8 mouse cellular contexts compared by ENCODE assay signal in the genomic region with DNA sequence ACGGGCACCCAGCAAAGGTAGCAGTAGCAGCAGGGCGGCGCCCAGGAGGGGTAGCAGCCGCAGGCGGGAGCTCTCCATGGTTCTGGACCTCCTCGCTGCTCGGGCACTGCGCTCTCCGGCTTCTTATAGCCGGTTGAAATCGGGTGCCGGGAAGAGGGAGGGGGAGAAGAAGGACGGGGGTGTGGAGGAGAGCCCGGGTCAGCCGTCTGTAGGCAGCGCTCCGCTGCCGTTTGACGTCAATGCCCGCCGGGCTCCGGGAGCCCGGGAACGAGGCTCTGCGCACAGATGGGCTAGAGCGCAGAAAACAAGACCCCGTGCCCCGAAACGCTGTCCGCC. TPM values are rescaled to one million over a fixed set of nuclear protein-coding genes. Genes with fewer than 3 reads are reported as not detected.
A peak's percentile ranks its signal among the peaks of the same experiment; 100 is the strongest.
DNase-seq lines count a peak whose midpoint lies in the region; ATAC-seq and TF ChIP-seq lines count a peak whose summit lies in the region.

No protein-coding gene starts in this region.

- H3K36me3 ChIP-seq in forebrain, embryonic 13.5 days (ENCODE audit: poor library complexity, severe bottlenecking) = no peaks in the 10 kb centered on the region
- no peaks in the 10 kb centered on the region for H3K36me3 ChIP-seq in hindbrain, embryonic 16.5 days (ENCODE audit: control insufficient read depth, insufficient read depth, low read length)
- H3K36me3 ChIP-seq in lung, embryonic 14.5 days (ENCODE audit: insufficient read depth) = no peaks in the 10 kb centered on the region

- peaks cover 46% of the 10 kb centered on the region for H3K27me3 ChIP-seq in forebrain, embryonic 13.5 days
- H3K27me3 ChIP-seq in hindbrain, embryonic 16.5 days (replicated peaks; ENCODE audit: control insufficient read depth, insufficient read depth, low read length) = peaks cover 20% of the 10 kb centered on the region
- H3K27me3 ChIP-seq in lung, embryonic 14.5 days (ENCODE audit: insufficient read depth, low read length) = peaks cover 32% of the 10 kb centered on the region

- H3K4me1 ChIP-seq in forebrain, embryonic 13.5 days = peaks cover 19% of the 10 kb centered on the region
- H3K4me1 ChIP-seq in hindbrain, embryonic 16.5 days (ENCODE audit: control insufficient read depth, insufficient read depth, low read depth, low read length) = peaks cover 8% of the 10 kb centered on the region
- no peaks in the 10 kb centered on the region for H3K4me1 ChIP-seq in lung, embryonic 14.5 days (ENCODE audit: insufficient read depth)

- H3K9me3 ChIP-seq in forebrain, embryonic 13.5 days (replicated peaks) = no peaks in the 10 kb centered on the region
- H3K9me3 ChIP-seq in hindbrain, embryonic 16.5 days (ENCODE audit: control insufficient read depth, low read length) = no peaks in the 10 kb centered on the region
- no peaks in the 10 kb centered on the region for H3K9me3 ChIP-seq in lung, embryonic 14.5 days (ENCODE audit: low read depth, low read length)

- WGBS in forebrain, embryonic 13.5 days = 2% methylated on average over 30 of the region's 30 CpGs
- under 1% methylated on average over 30 of the region's 30 CpGs for WGBS in hindbrain, embryonic 16.5 days
- 2% methylated on average over 30 of the region's 30 CpGs for WGBS in lung, embryonic 14.5 days

- H3K27ac ChIP-seq in forebrain, embryonic 13.5 days = no peak overlapping the region
- H3K27ac ChIP-seq in hindbrain, embryonic 16.5 days (ENCODE audit: low read depth, low read length) = no peak overlapping the region
- H3K27ac ChIP-seq in lung, embryonic 14.5 days (ENCODE audit: low read depth) = no peak overlapping the region

- H3K4me3 ChIP-seq in forebrain, embryonic 13.5 days = peak overlapping the region; percentile 40
- peak overlapping the region; percentile 39 for H3K4me3 ChIP-seq in hindbrain, embryonic 16.5 days (ENCODE audit: low read length)
- H3K4me3 ChIP-seq in lung, embryonic 14.5 days (ENCODE audit: low read depth, low read length) = no peak overlapping the region; the same call in 1 of the 2 replicates

- peak overlapping the region; percentile 68 for H3K4me2 ChIP-seq in forebrain, embryonic 13.5 days
- H3K4me2 ChIP-seq in hindbrain, embryonic 16.5 days (ENCODE audit: low read length) = peak overlapping the region; percentile 75
- H3K4me2 ChIP-seq in lung, embryonic 14.5 days = peak overlapping the region; percentile 29; the same call in 1 of the 2 replicates

- ATAC-seq in forebrain, embryonic 13.5 days = peak; percentile 50; the same call in 1 of the 2 replicates
- peak; percentile 72 for ATAC-seq in hindbrain, embryonic 16.5 days
- ATAC-seq in lung, embryonic 14.5 days (ENCODE audit: insufficient read depth) = peak; percentile 63; the same call in 1 of the 2 replicates

- peak overlapping the region; percentile 55; the same call in 1 of the 2 replicates for H3K9ac ChIP-seq in forebrain, embryonic 13.5 days
- H3K9ac ChIP-seq in hindbrain, embryonic 16.5 days (ENCODE audit: low read depth, low read length) = peak overlapping the region; percentile 57
- no peak overlapping the region for H3K9ac ChIP-seq in lung, embryonic 14.5 days

- peak; percentile 28 to 39 for DNase-seq in layer of hippocampus, postnatal 10 days (ENCODE audit: low spot score in 2 of 2)
- DNase-seq in layer of hippocampus, adult 9-11 months = no peak
- peak; percentile 48 to 69 for DNase-seq in adrenal gland, adult (ENCODE audit: inconsistent age in 2 of 2, low spot score in 1 of 2)
- peak; percentile 89 for DNase-seq in lung, embryonic 14.5 days
- peak; percentile 61 for DNase-seq in ovary, postnatal 14 days (ENCODE audit: low spot score)
- no peak for DNase-seq in layer of hippocampus, adult 9-10 months (ENCODE audit: low spot score)

- no peak for TF ChIP-seq CTCF in lung, embryonic 14.5 days (IDR thresholded peaks at IDR 0.05; ENCODE audit: low read depth)

RNA-seq across cellular contexts. Expression of a gene that starts 0.4 kb away (rescaled TPM):
- 1 to 10 TPM; 2.7 TPM for total RNA-seq in layer of hippocampus, postnatal 10 days (2021)
- 7.2 and 19.7 TPM in 2 replicates for polyA plus RNA-seq in forebrain, embryonic 13.5 days (2015; fragmentation: Nextera tagmentation; extraction: Ambion mirVana)
- 27.1 and 32.9 TPM in 2 replicates for polyA plus RNA-seq in hindbrain, embryonic 16.5 days (2015; fragmentation: Nextera tagmentation; extraction: Ambion mirVana)
- 0.33 and 0.47 TPM in 2 replicates for polyA plus RNA-seq in lung, embryonic 14.5 days (2014; fragmentation: Nextera tagmentation; extraction: Ambion mirVana)

Comparison
In these comparisons a context has a peak if more than half of its experiments do, and no peak if none do; other contexts are left out.
1. DNase-seq: peak in layer of hippocampus, postnatal 10 days (2 of 2), adrenal gland, adult (2 of 2), lung, embryonic 14.5 days (single experiment) and ovary, postnatal 14 days (single experiment); none in layer of hippocampus, adult 9-11 months (single experiment) and layer of hippocampus, adult 9-10 months (single experiment).
2. Peak in every context shown above with its lines, with median percentiles within 50 percentile points of each other: ATAC-seq and H3K4me2 ChIP-seq.